Mouse (Mus musculus) liver, adult 2 months (tissue): ENCODE data around the gene Dpy19l2.

Experiments
- CTCF ChIP-seq: fragments of 200-500 bp; IDR thresholded peaks from 2 replicates; pipeline ENCODE4 v1.5.1; 2011; ENCODE audit warnings: low read depth, low read length, control low read depth
- POLR2A ChIP-seq: fragments of 200-500 bp; IDR thresholded peaks from 2 replicates; pipeline ENCODE4 v1.6.1; 2011; ENCODE audit warnings: low read length, control low read depth; ENCODE audit not compliant: insufficient read depth; ENCODE audit errors: extremely low read depth

- TF ChIP-seq POLR2A (no peak), CTCF (no peak)
These were observed 299 bp upstream of the Dpy19l2 start for GRCm38 (mm10) chr9:24696405-24696778.
